Mouse (Mus musculus): ENCODE measurements at regions not wholly inside any gene's neighbourhood (a gene's known extent, or its start where the extent isn't known, plus 50 kb on each side); places are given as distances from the start of the nearest gene placed in this dataset.

GRCm38 (mm10) chr10:96372616-96373346 is 236.4 kb downstream of the Gm5426 start:
- TF ChIP-seq POLR2A (IDR thresholded peaks at IDR 0.05; ENCODE audit: low read depth, low read length), result no peak
- no peak for TF ChIP-seq CTCF (IDR thresholded peaks at IDR 0.05; ENCODE audit: extremely low read depth, insufficient read depth, insufficient read length, insufficient replicate concordance)

All from spleen, adult 2 months (tissue).